Mouse (Mus musculus): ENCODE measurements at regions not wholly inside any gene's neighbourhood (a gene's known extent, or its start where the extent isn't known, plus 50 kb on each side); places are given as distances from the start of the nearest gene placed in this dataset.

GRCm38 (mm10) chr10:120553097-120553453, 76.8 kb upstream of the Hmga2 start:
- no peak for DNase-seq

- no peak for DNase-seq
These were observed 76.2 kb upstream of the Hmga2 start for GRCm38 (mm10) chr10:120552341-120553096.

GRCm38 (mm10) chr10:120551851-120552281, 75.6 kb upstream of the Hmga2 start:
- no peak for DNase-seq

- DNase-seq: no peak
These were observed 70.9 kb upstream of the Hmga2 start for GRCm38 (mm10) chr10:120547164-120547563.

GRCm38 (mm10) chr10:120541618-120542017, 65.3 kb upstream of the Hmga2 start:
- no peak for DNase-seq

GRCm38 (mm10) chr10:120538561-120538960, 62.3 kb upstream of the Hmga2 start:
- DNase-seq: no peak

GRCm38 (mm10) chr10:120528406-120528805, 52.1 kb upstream of the Hmga2 start:
- no peak for DNase-seq

- DNase-seq: no peak
These were observed 51.7 kb upstream of the Hmga2 start for GRCm38 (mm10) chr10:120527951-120528350.

- DNase-seq: no peak
These were observed 50.7 kb upstream of the Hmga2 start for GRCm38 (mm10) chr10:120526991-120527390.

Measured in gastrocnemius, postnatal 25 days (tissue).